Mouse (Mus musculus) layer of hippocampus, adult 18-20 months (tissue): ENCODE measurements around the gene Agmo. TPM values are rescaled to one million over a fixed set of nuclear protein-coding genes. Genes with fewer than 3 reads are reported as not detected.

Experiments
- DNase-seq, 2 experiments: peaks; one replicate each; pipeline ENCODE4 v3.0.0; 2022; ENCODE audit warnings: low spot score in 2 of 2
- total RNA-seq, 2 experiments: library from RNA; stranded (reverse); gene quantifications; 2 replicates each; pipeline ENCODE4 v1.2.3; 2021

Gene Agmo
- total RNA-seq, 2 experiments from 2014 or later: 6.6 to 6.8 TPM

- no peak for DNase-seq
Observed at GRCm38 (mm10) chr12:37426750-37427149, 185.3 kb downstream of the Agmo start.

- no peak for DNase-seq
Observed at GRCm38 (mm10) chr12:37434466-37434865, 193.0 kb downstream of the Agmo start.

GRCm38 (mm10) chr12:37442486-37443013 lies 201.1 kb downstream of the Agmo start:
- no peak for DNase-seq

DNA sequence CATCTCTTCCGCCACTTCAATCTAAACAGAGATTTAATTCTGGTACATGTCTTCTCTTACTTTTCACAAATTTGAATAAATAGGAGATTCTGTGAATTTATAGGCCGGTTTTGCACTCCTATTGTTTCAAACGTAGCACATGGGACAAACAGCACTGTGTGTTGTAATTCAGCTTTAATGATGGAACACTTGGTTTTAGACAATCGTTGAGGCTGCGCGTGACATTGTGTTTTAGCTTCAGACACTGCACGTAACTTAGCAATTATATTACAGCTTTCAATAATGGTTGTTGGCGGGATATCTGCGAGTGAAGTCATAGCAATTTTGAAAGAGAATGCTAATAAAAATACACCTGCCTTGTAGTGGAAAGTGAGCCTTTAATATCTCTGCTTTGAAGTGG lies 203.8 kb downstream of the Agmo start:
- no peak for DNase-seq

DNA sequence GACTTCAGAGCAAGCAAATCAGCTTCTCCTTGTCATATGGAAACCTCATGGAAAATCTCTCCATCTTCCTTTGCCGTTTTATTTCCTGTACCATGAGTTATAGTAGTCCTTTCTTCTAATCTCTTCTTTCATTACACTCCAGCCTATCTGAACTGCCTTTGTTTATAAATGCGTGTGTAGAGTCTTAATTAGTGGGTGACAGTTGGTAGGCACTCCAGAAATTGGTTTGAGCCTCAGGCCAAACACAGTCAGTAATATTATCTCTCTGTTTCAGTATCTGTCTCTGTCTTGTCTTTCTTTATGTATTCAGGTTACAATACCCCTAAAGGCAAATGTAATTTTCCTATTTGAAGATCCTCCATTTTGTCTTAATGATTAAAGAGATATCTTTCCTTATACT lies 208.2 kb downstream of the Agmo start:
- no peak for DNase-seq

- peak; percentile 16 to 83 for DNase-seq
Observed at GRCm38 (mm10) chr12:37450366-37451156, 209.1 kb downstream of the Agmo start.

DNA sequence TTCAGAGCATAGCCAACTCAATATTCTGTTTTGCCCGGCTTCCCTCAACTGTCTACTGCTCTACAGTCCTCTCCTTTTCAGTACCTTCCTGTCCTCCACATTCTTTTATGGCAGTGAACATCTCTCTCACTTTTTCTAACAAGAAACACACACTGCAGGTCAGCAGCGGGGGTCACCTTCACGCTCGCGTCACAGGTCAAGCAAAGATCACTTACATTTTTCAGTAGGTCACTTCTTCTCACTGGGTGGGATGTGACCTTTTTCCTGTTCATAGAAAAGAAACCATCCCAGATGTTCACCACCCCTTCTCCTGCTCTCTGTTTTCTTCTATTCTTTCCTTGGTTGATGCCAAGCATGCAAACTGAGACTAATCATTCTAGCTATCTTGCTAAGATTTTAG lies 230.2 kb downstream of the Agmo start:
- no peak for DNase-seq

GRCm38 (mm10) chr12:37476849-37477248 lies 235.4 kb downstream of the Agmo start:
- DNase-seq: no peak

- no peak for DNase-seq
Observed at GRCm38 (mm10) chr12:37487991-37488390, 246.6 kb downstream of the Agmo start.

- DNase-seq: peak in 1 of 2 experiments; percentile 22
Observed at GRCm38 (mm10) chr12:37498871-37499270, 257.4 kb downstream of the Agmo start.

- DNase-seq: no peak
Observed at GRCm38 (mm10) chr12:37507406-37507805, 266.0 kb downstream of the Agmo start.

DNA sequence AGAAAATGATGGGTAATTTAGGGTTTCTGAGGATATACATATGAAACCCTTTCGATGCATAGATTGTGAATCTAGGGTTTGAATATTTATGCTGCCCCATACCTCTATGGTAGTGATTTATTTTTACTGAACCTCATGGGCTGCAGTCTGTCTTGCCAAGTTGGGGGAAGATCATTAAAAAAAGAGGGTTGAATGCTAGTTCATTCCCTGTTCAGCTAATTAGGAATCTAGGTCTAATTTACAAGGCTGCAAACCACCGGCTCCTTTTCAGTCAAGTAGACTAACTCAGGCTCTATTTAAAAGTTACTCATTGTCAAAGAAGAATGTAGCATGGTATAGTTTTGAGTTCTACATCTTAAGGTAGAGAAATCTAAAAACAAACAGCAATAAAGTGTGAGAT lies 266.4 kb downstream of the Agmo start:
- DNase-seq: no peak

DNA sequence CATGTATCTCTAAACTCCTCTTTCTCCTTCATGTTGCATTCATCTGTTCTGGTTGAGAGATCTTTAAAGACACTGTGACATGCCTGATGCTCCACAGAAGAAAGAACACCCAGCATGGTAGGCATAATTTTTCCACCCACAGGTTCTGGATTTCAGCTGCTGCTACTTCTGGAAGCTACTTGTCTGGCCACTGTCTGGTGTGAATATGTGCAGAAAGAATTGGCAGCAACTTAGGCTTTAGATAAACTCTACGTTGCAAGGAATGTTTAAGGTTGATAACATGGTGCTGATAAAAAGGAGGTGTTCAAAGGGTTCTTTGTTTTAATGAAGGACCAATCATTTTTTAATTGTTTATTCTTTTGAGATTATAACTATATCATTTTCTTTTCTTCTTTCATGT lies 280.3 kb downstream of the Agmo start:
- DNase-seq: peak; percentile 11 to 29

DNA sequence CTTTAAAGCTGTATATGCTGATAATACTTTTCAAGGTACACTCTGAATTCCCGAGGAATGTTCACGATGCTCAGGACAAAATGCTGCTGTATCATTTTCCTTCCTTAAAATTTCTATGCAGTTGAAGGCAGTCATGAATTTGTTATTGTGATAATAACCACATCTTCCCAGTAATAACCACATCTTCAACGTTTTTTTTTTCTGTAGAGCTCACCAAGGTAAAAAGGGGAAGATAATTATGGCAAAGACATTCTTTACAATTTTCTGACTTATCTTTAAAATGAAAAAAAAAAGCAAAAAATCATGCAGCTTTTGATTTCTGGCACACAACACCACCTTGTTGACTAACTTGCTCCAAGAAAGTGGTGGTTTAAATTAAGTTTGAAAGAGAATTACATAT lies 283.2 kb downstream of the Agmo start:
- DNase-seq: no peak

DNA sequence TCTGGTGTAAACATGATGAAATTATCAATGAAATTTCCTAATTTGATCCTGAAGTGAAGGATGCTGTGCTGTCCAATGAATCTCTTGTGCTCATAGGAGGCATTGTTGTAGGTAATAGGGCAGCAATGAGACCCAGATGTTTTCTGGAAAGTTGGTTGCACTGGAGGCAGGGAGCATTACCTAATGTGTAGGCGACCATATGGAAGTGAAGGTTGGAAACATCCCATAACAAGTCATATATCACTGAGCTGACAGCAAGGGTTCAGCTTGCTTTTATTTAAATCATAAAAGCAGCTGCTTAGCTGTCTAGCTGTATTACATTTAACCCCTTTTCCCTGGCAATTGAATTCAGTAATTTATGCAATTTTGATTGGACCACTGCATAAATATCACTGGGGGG lies 299.6 kb downstream of the Agmo start:
- no peak for DNase-seq

GRCm38 (mm10) chr12:37558284-37558683 lies 316.8 kb downstream of the Agmo start:
- no peak for DNase-seq

GRCm38 (mm10) chr12:37565882-37566596 lies 324.6 kb downstream of the Agmo start:
- DNase-seq: no peak

DNA sequence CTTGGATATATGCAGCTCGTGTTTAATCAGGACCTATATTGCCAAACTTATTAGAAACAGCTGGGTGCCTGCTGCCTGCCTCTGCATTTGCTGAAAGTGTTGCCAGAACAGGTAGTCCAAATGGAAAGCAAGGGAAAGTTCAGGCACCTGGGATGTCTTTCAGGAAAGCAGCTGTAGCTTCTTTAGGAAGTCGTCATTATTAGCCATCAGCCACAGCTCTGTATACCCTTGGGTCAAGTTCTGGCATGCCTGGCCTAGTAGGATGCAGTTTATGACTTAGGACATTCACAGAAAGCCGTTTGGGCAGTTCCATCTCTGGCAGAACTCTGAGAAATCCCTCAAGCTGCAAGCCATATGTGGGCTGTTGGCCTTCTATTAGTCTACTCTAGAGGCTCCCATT lies 330.5 kb downstream of the Agmo start:
- no peak for DNase-seq

DNA sequence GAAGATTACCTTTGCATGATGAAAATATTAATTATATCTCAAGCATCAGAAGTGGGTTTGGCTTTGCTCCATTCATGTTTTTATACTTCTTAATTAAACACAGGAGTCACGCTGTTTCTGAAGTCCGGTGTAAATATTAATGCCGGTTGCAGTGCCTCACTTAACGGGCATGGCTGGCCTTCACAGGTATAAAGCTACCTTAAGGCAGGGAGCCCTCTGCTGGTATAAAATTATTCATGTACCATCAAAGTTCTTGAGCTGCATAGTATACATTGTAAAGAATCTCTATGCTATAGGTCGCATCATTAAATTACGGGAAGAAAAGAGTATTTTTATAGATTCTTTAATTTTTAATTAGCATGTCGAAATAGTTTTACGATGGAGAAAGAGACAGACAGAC lies 341.3 kb downstream of the Agmo start:
- DNase-seq: no peak

GRCm38 (mm10) chr12:37592853-37593252 lies 351.4 kb downstream of the Agmo start:
- DNase-seq: no peak

DNA sequence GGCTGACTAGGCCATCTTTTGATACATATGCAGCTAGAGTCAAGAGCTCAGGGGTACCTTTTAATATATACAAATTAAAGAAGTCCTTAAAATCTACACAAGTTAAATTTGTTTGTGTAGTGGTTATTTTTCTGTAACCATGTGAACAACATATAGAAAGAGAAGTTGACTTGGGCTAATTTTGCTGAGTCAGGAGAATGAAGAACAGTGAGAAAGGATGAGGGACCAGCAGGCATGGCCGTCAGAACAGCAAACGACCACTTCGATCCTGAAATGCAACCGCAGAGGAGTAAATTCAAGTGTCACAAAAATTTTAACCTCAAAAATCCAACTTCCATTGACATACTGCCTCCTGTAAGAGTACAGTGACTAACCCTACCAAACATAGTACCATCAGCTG lies 371.4 kb downstream of the Agmo start:
- DNase-seq: no peak

DNA sequence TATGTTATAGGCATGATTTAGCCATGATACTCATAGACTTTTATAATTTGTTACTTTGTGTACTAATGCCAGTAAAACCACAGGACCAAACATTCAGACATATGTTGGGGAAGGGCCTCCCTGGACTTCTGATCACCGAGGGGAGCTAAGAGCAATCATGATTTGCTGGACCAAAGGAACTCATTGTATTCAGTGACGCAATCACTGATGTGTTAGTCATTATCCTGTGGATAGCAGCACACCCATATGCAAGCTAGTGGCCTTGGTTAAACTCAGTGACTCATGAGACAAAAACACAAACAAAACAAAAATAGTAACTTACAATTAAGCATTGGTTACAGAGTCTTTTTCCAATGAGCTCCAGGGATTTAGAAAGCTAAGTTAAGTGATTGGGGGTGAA lies 373.3 kb downstream of the Agmo start:
- DNase-seq: no peak

GRCm38 (mm10) chr12:37624078-37624477 lies 382.6 kb downstream of the Agmo start:
- DNase-seq: no peak
